Mouse (Mus musculus) testis, adult 2 months (tissue): Measurements from ENCODE around the gene Gm20458.

Experiments
- CTCF ChIP-seq: fragments of 200-500 bp; IDR thresholded peaks from 2 replicates; pipeline ENCODE4 v1.5.1; 2012; ENCODE audit warnings: low read depth, mild to moderate bottlenecking, inconsistent platforms, low read length, moderate library complexity; ENCODE audit not compliant: control insufficient read depth, insufficient read depth, insufficient replicate concordance
- POLR2A ChIP-seq: fragments of 200-500 bp; IDR thresholded peaks from 2 replicates; pipeline ENCODE4 v1.6.1; 2012; ENCODE audit warnings: low read depth, mild to moderate bottlenecking, inconsistent platforms, low read length, moderate library complexity; ENCODE audit not compliant: control insufficient read depth

- TF ChIP-seq POLR2A (no peak), CTCF (no peak)
Measured at GRCm38 (mm10) chr2:164487812-164488211, 27.0 kb downstream of the Gm20458 start.
